Mouse (Mus musculus): ENCODE measurements around the gene Gm10134. TPM values are rescaled to one million over a fixed set of nuclear protein-coding genes. Genes with fewer than 3 reads are reported as not detected.

Gene Gm10134
- polyA plus RNA-seq, 1 experiment from 2014 or later = not detected

DNA sequence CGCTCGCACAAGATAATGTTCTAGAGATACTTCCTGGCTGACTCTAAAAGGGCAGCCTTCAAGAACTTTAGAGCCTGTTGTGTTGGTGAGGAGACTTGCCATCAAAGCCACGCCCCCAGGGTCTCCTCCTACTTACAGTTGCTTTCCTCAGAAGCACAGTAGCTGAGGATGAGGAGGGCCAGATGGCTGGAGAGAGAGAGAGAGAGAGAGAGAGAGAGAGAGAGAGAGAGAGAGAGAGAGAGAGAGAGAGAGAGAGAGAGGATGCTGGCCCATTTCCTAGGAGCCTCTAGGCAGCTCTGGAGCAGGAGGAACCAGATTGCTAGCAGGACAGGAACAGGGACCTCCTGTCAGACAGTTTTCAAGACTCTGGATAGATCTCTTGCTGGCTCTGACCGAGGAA is 30.3 kb downstream of the Gm10134 start:
- H3K27ac ChIP-seq (replicated peaks; ENCODE audit: low read depth, low read length) = no peak overlapping the region
- ATAC-seq (replicated peaks; ENCODE audit: insufficient number of reproducible peaks, low FRiP score, low TSS enrichment, low read depth) (no peak), DNase-seq (ENCODE audit: low spot score) (peak; percentile 22)
- H3K9ac ChIP-seq (replicated peaks; ENCODE audit: low read length) = no peak overlapping the region
- no peak overlapping the region for H3K4me3 ChIP-seq (ENCODE audit: low read depth, low read length)
- peaks cover 18% of the 10 kb centered on the region for H3K4me1 ChIP-seq (ENCODE audit: control insufficient read depth, insufficient read depth, low read length)
- H3K4me2 ChIP-seq (ENCODE audit: low read depth, low read length) = no peak overlapping the region
- H3K36me3 ChIP-seq (replicated peaks; ENCODE audit: control insufficient read depth, insufficient read depth, low read depth, low read length) = no peaks in the 10 kb centered on the region
- WGBS = 56% methylated on average over 4 of the region's 4 CpGs
- no peaks in the 10 kb centered on the region for H3K27me3 ChIP-seq (ENCODE audit: control insufficient read depth, insufficient read depth, low read length)
- no peaks in the 10 kb centered on the region for H3K9me3 ChIP-seq (replicated peaks; ENCODE audit: control insufficient read depth, low read length)

DNA sequence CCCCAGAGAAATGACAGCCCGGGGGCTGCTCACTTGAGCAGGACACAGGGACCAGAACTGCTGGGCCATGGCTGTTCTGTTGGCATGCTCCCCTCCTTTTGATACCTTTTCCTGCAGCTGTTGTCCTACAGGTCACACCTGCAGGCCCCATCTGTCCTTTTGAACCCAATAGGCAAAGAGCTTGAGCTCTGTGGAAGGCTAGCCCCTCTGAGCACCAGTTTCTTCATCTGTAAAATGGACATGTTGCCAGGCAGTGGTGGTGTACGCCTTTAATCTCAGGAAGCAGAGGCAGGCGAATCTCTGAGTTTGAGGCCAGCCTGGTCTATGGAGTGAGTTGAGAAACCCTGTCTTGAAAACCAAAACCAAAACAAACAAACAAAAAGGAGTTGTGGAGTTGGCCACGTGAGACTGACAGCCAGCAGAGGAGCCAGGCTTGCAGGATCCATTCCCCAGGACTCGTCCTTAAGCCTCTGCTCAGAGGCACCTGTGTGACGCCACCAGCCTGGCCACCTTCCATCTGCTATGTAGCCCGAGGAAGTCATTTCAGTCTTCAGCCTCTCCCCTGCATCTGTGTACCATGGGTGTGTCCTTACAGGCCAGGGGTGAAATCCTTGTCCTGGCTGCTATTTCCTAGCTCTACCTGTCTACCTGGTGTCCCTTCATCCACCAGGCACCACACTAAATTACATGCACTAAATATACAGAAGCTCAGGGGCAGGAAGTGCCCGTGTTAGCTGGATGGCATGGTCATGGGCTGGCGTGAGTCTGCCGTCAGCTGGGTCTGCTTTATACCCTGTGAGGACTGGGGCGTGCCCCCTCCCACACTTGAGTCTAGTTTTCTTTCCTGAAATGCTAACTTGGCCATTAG is 31.1 kb downstream of the Gm10134 start:
- H3K4me2 ChIP-seq (ENCODE audit: low read depth, low read length) = no peak overlapping the region
- DNase-seq (ENCODE audit: low spot score) = no peak
- no peaks in the 10 kb centered on the region for H3K9me3 ChIP-seq (replicated peaks; ENCODE audit: control insufficient read depth, low read length)
- H3K9ac ChIP-seq (replicated peaks; ENCODE audit: low read length) = no peak overlapping the region
- H3K4me1 ChIP-seq (ENCODE audit: control insufficient read depth, insufficient read depth, low read length) = peaks cover 18% of the 10 kb centered on the region
- ATAC-seq (replicated peaks; ENCODE audit: insufficient number of reproducible peaks, low FRiP score, low TSS enrichment, low read depth) = no peak
- H3K27me3 ChIP-seq (ENCODE audit: control insufficient read depth, insufficient read depth, low read length) = no peaks in the 10 kb centered on the region
- H3K4me3 ChIP-seq (ENCODE audit: low read depth, low read length) = no peak overlapping the region
- WGBS = 80% methylated on average over 11 of the region's 11 CpGs
- no peaks in the 10 kb centered on the region for H3K36me3 ChIP-seq (replicated peaks; ENCODE audit: control insufficient read depth, insufficient read depth, low read depth, low read length)
- no peak overlapping the region for H3K27ac ChIP-seq (replicated peaks; ENCODE audit: low read depth, low read length)

DNA sequence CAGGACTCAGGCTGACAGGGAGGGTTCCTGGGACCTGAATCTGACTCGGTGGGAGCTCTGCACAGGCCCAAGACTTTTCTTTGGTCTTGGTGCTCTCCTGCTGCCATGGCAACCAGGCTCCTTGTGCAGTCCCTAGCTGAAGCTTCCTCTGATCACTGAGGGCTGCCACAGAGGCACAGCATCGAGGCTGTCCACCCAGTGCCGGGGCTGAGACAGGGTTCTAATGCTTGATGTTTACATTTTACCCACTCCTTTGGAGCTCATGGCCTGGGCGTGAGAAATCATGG is 31.7 kb downstream of the Gm10134 start:
- WGBS = 37% methylated on average over 4 of the region's 4 CpGs
- Histone ChIP-seq H3K36me3 (replicated peaks; ENCODE audit: control insufficient read depth, insufficient read depth, low read depth, low read length) (no peaks in the 10 kb centered on the region; the same call in none of the 2 replicates), H3K4me1 (ENCODE audit: control insufficient read depth, insufficient read depth, low read length) (peaks cover 18% of the 10 kb centered on the region), H3K9me3 (replicated peaks; ENCODE audit: control insufficient read depth, low read length) (no peaks in the 10 kb centered on the region), H3K27ac (replicated peaks; ENCODE audit: low read depth, low read length) (no peak overlapping the region), H3K4me2 (ENCODE audit: low read depth, low read length) (no peak overlapping the region), H3K9ac (replicated peaks; ENCODE audit: low read length) (no peak overlapping the region), H3K27me3 (ENCODE audit: control insufficient read depth, insufficient read depth, low read length) (no peaks in the 10 kb centered on the region), H3K4me3 (ENCODE audit: low read depth, low read length) (no peak overlapping the region)
- no peak for ATAC-seq (replicated peaks; ENCODE audit: insufficient number of reproducible peaks, low FRiP score, low TSS enrichment, low read depth)
- DNase-seq (ENCODE audit: low spot score) = no peak

DNA sequence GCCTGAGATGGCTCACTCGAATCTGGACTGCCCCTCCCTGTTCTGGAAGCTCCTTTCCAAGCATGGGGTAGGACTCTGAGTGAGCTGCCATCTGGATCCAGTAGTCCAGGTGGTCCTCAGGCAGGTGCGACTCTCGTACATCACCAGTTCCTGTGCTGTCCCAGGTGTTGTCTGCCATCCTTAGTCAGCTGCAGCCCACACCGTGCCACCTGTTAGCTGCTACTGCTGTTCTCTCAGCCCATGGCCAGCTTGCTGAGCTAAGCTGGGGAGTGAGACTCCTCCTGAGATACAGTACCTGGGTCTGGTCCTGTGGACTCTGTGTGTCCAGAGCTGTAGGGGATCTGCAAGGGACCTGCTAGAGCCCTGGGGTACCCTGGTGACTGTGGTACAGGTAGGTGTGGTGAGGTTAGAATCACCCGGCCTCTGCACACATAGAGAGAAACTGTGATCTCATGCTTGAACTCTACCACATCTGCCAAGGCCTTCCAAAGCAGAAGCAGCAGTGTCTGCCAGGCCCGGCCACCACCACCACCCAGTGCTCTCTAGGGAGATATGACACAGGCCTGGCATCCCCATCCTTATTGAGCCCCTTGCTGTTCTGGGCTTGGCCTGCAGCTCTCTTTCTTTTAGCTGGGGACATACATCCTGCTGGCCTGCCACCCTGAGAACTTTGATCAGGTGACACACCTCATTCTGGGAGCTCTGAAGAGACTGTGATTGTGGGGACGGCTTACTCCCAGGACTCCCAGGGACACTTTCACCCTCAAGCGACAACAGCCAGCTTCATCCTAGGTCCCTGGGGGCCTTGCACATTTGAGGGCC is 32.3 kb downstream of the Gm10134 start:
- Histone ChIP-seq H3K9me3 (replicated peaks; ENCODE audit: control insufficient read depth, low read length) (no peaks in the 10 kb centered on the region), H3K27ac (replicated peaks; ENCODE audit: low read depth, low read length) (peak overlapping the region; percentile 39; the same call in 1 of the 2 replicates), H3K9ac (replicated peaks; ENCODE audit: low read length) (no peak overlapping the region)

DNA sequence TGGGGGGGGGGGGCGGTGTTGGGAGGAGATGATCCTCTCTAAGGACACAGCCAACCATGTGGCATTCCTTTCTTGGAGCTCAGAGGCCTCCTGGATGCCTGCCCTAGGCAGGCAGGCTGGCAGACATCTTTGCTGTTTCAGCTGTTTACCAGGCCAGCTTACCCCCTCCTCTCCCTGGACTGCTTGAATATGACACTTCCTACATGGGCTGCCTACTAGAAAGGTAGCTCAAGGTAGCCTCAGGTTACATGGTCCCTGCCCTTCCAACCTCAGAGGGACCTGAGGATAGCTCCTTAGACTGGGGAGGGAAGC is 32.9 kb downstream of the Gm10134 start:
- Histone ChIP-seq H3K36me3 (replicated peaks; ENCODE audit: control insufficient read depth, insufficient read depth, low read depth, low read length) (no peaks in the 10 kb centered on the region; the same call in none of the 2 replicates), H3K27me3 (ENCODE audit: control insufficient read depth, insufficient read depth, low read length) (no peaks in the 10 kb centered on the region), H3K4me1 (ENCODE audit: control insufficient read depth, insufficient read depth, low read length) (peaks cover 15% of the 10 kb centered on the region), H3K27ac (replicated peaks; ENCODE audit: low read depth, low read length) (peak overlapping the region; percentile 39; the same call in 1 of the 2 replicates), H3K4me3 (ENCODE audit: low read depth, low read length) (no peak overlapping the region), H3K9ac (replicated peaks; ENCODE audit: low read length) (no peak overlapping the region), H3K4me2 (ENCODE audit: low read depth, low read length) (no peak overlapping the region), H3K9me3 (replicated peaks; ENCODE audit: control insufficient read depth, low read length) (no peaks in the 10 kb centered on the region)
- ATAC-seq (replicated peaks; ENCODE audit: insufficient number of reproducible peaks, low FRiP score, low TSS enrichment, low read depth) (0 out of 2 replicates have a peak, but pooled peaks have one; percentile 0), DNase-seq (ENCODE audit: low spot score) (peak; percentile 26)
- no CpG with 5 or more reads among the region's 1 CpGs for WGBS

More for the DNA sequence above, 32.3 kb downstream of the Gm10134 start:
- H3K36me3 ChIP-seq (replicated peaks; ENCODE audit: control insufficient read depth, insufficient read depth, low read depth, low read length) = no peaks in the 10 kb centered on the region; the same call in none of the 2 replicates
- ATAC-seq (replicated peaks; ENCODE audit: insufficient number of reproducible peaks, low FRiP score, low TSS enrichment, low read depth) (no peak), DNase-seq (ENCODE audit: low spot score) (no peak)
- H3K4me2 ChIP-seq (ENCODE audit: low read depth, low read length) = no peak overlapping the region
- 82% methylated on average over 8 of the region's 8 CpGs for WGBS
- no peaks in the 10 kb centered on the region for H3K27me3 ChIP-seq (ENCODE audit: control insufficient read depth, insufficient read depth, low read length)
- H3K4me3 ChIP-seq (ENCODE audit: low read depth, low read length) = no peak overlapping the region
- peaks cover 15% of the 10 kb centered on the region for H3K4me1 ChIP-seq (ENCODE audit: control insufficient read depth, insufficient read depth, low read length)

DNA sequence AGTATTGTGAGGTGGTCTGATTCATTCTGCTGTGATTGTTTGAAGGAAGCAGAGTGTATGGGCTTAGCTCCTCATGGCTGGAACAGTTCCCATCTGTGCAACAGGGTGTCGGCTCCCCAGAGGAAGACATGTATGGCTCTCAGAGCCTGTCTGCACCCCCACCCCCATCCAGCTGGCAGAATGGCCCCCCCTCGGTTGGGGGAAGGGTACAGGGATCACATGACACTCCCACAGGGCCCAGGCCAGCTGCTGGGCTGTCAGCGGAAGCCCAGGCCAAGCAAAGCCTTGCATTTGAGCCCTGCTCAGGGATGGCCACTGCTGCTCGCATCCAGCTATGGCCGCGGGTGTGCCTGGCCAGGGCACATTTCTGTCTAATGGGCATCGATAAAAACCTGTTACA is 33.3 kb downstream of the Gm10134 start:
- H3K27ac ChIP-seq (replicated peaks; ENCODE audit: low read depth, low read length) = peak overlapping the region; percentile 39; the same call in 1 of the 2 replicates
- WGBS = 34% methylated on average over 7 of the region's 7 CpGs
- no peak overlapping the region for H3K4me2 ChIP-seq (ENCODE audit: low read depth, low read length)

DNA sequence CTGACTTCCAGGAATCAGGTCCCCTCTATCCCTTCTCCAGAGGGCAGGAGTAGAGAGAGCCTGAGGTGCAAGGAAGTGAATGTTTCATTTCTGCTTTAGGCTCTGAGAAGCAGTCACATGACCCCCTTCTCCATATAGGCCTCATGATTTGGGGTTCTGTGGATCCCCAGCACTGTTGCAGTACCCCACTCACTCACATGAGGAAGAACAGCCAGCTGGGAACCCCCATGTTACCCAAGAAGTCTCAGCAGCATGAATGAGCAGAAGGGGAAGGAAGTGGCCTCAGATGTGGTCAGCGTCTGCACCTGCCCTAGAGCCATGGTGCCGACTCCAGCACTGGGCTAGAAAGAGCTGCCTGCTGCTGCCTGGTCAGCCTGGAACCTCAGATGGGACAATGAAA is 34.1 kb downstream of the Gm10134 start:
- Histone ChIP-seq H3K36me3 (replicated peaks; ENCODE audit: control insufficient read depth, insufficient read depth, low read depth, low read length) (peaks cover 5% of the 10 kb centered on the region), H3K4me2 (ENCODE audit: low read depth, low read length) (no peak overlapping the region), H3K9ac (replicated peaks; ENCODE audit: low read length) (no peak overlapping the region), H3K9me3 (replicated peaks; ENCODE audit: control insufficient read depth, low read length) (no peaks in the 10 kb centered on the region), H3K4me1 (ENCODE audit: control insufficient read depth, insufficient read depth, low read length) (peaks cover 15% of the 10 kb centered on the region), H3K27ac (replicated peaks; ENCODE audit: low read depth, low read length) (no peak overlapping the region), H3K27me3 (ENCODE audit: control insufficient read depth, insufficient read depth, low read length) (no peaks in the 10 kb centered on the region), H3K4me3 (ENCODE audit: low read depth, low read length) (no peak overlapping the region)
- no peak for DNase-seq (ENCODE audit: low spot score)
- no peak for ATAC-seq (replicated peaks; ENCODE audit: insufficient number of reproducible peaks, low FRiP score, low TSS enrichment, low read depth)
- WGBS = 78% methylated on average over 2 of the region's 2 CpGs

More for the DNA sequence above, 33.3 kb downstream of the Gm10134 start:
- Histone ChIP-seq H3K27me3 (ENCODE audit: control insufficient read depth, insufficient read depth, low read length) (no peaks in the 10 kb centered on the region), H3K9ac (replicated peaks; ENCODE audit: low read length) (peak overlapping the region; percentile 15), H3K9me3 (replicated peaks; ENCODE audit: control insufficient read depth, low read length) (no peaks in the 10 kb centered on the region), H3K36me3 (replicated peaks; ENCODE audit: control insufficient read depth, insufficient read depth, low read depth, low read length) (no peaks in the 10 kb centered on the region; the same call in none of the 2 replicates), H3K4me3 (ENCODE audit: low read depth, low read length) (no peak overlapping the region), H3K4me1 (ENCODE audit: control insufficient read depth, insufficient read depth, low read length) (peaks cover 15% of the 10 kb centered on the region)
- peak; percentile 62 for DNase-seq (ENCODE audit: low spot score)
- peak; percentile 35; the same call in 1 of the 2 replicates for ATAC-seq (replicated peaks; ENCODE audit: insufficient number of reproducible peaks, low FRiP score, low TSS enrichment, low read depth)
